Mouse (Mus musculus) inflammation-experienced regulatory T-cells, adult 6 months (primary cell): ENCODE results near the gene Nfyb. TPM values are rescaled to one million over a fixed set of nuclear protein-coding genes. Genes with fewer than 3 reads are reported as not detected.
A peak's percentile ranks its signal among the peaks of the same experiment; 100 is the strongest.

Experiments
- ATAC-seq: one replicate; pipeline ENCODE4 v1.8.0; 2017
- polyA plus RNA-seq, 3 experiments: library from polyadenylated mRNA; unstranded; fragments of 100-300 nt; shearing (Covaris generic); gene quantifications; one replicate each; pipeline ENCODE4 v1.2.1; 2017

Gene Nfyb
- polyA plus RNA-seq, 3 experiments from 2014 or later: 73.0 to 117 (median 87.5) TPM

GRCm38 (mm10) chr10:82778791-82779549 is 15.0 kb upstream of the Nfyb start:
- ATAC-seq: peak; percentile 53

- no peak for ATAC-seq
Measured at GRCm38 (mm10) chr10:82777886-82778285, 13.9 kb upstream of the Nfyb start.

DNA sequence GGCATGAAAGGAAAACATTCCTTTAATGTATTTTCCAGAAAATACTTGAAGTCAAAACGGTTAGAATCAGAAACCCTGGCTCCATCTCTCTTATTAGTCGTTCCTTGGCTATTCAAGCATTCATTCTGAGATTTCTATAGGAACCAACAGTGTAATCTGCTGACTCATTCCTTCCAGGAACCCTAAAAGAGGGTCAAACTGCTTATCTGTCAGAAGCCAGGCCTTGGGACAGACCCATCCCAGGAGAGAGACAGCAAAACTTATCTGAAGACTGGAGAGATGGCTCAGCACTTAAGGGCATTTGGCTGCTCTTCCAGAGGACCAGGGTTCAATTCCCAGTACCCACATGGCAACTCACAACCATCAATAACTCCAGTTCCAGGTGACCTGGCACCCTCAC is 13.1 kb upstream of the Nfyb start:
- ATAC-seq: no peak

GRCm38 (mm10) chr10:82774841-82775240 is 10.9 kb upstream of the Nfyb start:
- ATAC-seq: no peak

- no peak for ATAC-seq
Measured at GRCm38 (mm10) chr10:82771595-82772170, 7.7 kb upstream of the Nfyb start.

DNA sequence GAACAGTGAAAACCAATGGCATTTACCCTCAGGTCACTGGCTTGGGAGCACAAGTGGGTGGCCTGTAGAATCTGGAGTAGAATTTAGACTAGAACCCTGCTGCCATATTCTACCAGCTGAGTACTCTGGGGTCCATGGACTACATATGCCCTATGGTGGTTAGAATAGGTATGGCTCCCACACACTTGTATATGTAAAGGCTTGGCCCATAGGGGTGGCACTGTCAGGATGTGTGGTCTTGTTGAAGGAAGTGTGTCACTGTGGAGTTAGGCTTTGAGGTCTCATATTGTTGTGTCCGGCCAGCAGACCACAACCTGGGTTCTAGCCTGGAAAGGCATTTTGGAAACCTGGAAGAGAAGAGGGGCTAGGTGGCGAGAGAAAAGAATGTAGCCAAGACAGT is 6.8 kb upstream of the Nfyb start:
- no peak for ATAC-seq

GRCm38 (mm10) chr10:82768901-82769300 is 5.0 kb upstream of the Nfyb start:
- ATAC-seq: no peak

- ATAC-seq: no peak
Measured at GRCm38 (mm10) chr10:82762756-82763681, 925 bp downstream of the Nfyb start.

- no peak for ATAC-seq
Measured at GRCm38 (mm10) chr10:82761037-82761811, 2.7 kb downstream of the Nfyb start.

DNA sequence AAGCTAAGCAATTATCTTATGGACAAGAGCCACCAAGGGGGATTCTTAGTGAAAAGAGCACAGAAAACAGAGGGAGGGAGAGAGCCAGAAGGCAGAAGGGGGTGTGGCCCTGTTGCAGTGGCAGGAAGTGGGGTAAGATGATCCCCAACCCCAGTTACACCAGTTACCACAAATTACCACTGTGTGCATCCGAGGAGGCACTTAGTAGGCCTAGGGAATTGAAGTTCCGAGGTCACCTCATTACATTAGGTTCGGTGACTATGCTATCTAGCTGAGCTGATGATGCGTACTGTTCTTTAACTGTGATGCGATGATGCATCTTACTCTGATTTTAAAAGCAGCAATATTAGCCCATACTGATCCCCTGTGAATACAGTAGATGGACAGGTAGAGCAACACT is 4.2 kb downstream of the Nfyb start:
- ATAC-seq: no peak

DNA sequence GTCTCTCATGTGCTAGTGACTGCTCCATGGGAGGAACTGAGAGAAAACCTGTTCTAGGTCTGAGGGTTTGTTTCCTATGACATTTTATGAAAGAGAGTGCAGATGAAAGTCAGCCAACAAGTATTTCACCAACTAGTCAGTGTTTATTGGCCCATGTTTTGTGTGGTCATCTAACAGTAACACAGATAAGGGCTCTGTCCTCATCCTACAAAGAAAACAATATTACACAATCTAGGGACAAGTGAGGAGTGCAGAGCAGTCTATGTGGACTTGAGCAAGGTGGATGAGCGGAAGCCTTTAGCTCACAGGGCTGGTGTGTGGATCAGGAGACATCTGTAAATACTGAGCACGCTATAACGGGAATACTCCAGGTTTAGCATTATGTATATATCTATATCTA is 5.1 kb downstream of the Nfyb start:
- ATAC-seq: no peak

DNA sequence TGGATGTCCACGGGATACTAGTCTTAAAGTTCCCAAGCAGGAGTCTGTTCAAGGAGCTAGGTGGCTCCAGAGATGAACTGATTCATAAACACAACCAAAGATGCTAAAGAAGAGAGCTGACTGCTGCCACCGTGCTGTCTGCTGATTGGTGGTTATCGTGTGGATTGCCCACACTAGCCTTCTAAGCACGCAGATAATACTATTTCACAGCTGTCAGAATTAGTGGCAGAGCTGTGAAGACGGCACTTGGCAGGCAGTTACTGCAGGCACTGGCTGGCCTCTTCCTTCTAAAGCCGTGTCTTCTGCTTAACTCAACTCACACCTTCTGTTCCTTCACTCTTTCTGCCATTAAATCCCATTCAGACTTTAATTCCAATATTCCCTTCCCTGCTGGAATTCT is 5.6 kb downstream of the Nfyb start:
- no peak for ATAC-seq

DNA sequence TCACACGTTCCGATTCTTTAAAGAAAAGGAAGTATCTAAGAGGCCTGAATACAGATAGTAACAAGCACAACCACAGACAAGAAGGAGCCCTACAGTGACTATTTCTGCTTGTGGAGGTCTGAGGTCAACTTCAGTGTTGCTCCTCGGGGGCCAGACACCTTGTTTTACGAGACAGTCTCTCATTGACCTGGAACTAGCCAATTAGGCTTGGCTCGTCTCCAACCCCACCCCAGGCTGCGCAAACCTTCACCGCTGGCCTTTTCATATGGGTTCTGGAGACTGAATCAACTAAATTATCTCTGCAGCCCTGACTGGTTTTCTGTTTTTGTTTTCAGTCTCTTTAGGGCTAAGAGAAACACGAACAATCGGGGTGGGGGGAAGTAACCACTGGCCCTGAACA is 6.6 kb downstream of the Nfyb start:
- no peak for ATAC-seq

DNA sequence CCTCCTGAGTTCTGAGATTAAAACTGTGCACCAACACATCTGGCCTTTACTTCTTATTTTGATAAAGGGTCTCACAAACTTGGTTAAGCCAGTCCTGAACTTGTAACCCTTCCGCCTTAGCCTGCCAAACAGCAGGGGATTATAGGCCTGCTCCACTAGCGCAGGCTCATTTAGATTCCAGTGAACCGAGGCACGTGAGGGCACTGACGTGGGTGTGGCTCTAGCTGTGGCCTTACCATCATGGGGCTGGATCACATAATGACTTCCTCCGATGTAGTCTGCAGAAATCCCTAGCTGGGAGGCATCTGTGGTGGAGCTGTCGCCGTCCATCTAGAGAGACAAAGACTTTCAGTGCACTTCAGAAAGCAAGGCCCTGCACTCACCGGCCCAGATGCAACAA is 7.5 kb downstream of the Nfyb start:
- ATAC-seq: no peak

- no peak for ATAC-seq
Measured at GRCm38 (mm10) chr10:82755213-82755890, 8.6 kb downstream of the Nfyb start.

DNA sequence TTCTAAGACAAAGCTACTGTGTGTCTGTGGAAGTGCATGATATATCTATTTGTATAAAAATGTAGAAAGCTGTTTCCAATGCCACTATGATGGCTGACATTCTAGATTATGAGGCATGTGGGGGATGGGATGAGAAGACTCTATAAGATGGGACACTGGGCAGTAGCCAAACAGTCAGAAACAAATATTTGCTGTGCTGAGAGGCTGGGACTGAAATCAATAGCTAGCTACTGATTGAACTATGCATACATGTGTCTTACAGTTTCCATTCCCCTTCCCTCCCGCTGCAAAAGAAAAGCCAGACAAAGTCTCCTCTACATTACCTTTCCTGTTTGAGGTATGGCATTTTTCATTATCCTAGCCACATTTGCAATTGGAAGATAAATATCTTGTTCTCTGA is 9.3 kb downstream of the Nfyb start:
- ATAC-seq: no peak

DNA sequence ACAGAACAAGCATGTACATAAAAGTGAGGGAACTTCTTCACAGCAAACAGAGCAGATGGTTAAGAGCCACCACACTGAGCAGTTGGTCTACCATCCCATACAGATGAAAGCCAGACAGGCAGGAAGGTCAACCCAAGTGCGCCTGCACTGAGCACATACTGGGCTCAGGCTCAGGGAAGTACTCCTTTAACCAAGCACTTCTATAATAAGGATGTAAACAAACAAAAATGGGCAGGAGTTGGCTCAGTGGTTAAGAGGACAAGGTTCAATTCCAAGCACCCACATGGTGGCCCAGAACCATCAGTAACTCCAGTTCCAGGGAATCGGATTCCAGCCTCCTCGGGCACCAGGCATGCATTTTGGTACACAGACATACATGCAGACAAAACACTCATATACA is 11.0 kb downstream of the Nfyb start:
- ATAC-seq: no peak

- ATAC-seq: no peak
Measured at GRCm38 (mm10) chr10:82750778-82751177, 13.2 kb downstream of the Nfyb start.

GRCm38 (mm10) chr10:82746988-82747850 is 16.7 kb downstream of the Nfyb start:
- ATAC-seq: no peak

- ATAC-seq: no peak
Measured at GRCm38 (mm10) chr10:82745301-82745700, 18.6 kb downstream of the Nfyb start.

GRCm38 (mm10) chr10:82744296-82744695 is 19.6 kb downstream of the Nfyb start:
- no peak for ATAC-seq
